Mouse (Mus musculus) small intestine, adult 2 months (tissue): Measurements from ENCODE around the gene Pmp22. TPM values are rescaled to one million over a fixed set of nuclear protein-coding genes. Genes with fewer than 3 reads are reported as not detected.

Experiments used
- H3K27ac ChIP-seq: fragments of 200-500 bp; 2 replicates; pipeline ENCODE4 v1.5.1; 2012; ENCODE audit warnings: low read depth, low read length, control low read depth, inconsistent platforms; ENCODE audit not compliant: insufficient read depth
- H3K27me3 ChIP-seq: fragments of 200-500 bp; 2 replicates; pipeline ENCODE4 v1.6.1; 2012; ENCODE audit warnings: mild to moderate bottlenecking, moderate library complexity, low read length, inconsistent platforms; ENCODE audit not compliant: control insufficient read depth, insufficient read depth
- H3K36me3 ChIP-seq: fragments of 200-500 bp; 2 replicates; pipeline ENCODE4 v1.6.1; 2012; ENCODE audit warnings: mild to moderate bottlenecking, low read length, control low read depth, inconsistent platforms; ENCODE audit not compliant: control insufficient read depth, insufficient read depth
- H3K4me1 ChIP-seq: fragments of 200-500 bp; 2 replicates; pipeline ENCODE4 v1.6.1; 2012; ENCODE audit warnings: low read length, inconsistent platforms, mixed read lengths; ENCODE audit not compliant: control insufficient read depth, insufficient read depth, insufficient read length
- H3K4me3 ChIP-seq: fragments of 200-500 bp; 2 replicates; pipeline ENCODE4 v1.5.1; 2012; ENCODE audit warnings: low read depth, mild to moderate bottlenecking, control low read depth, inconsistent platforms, low read length, moderate library complexity
- CTCF ChIP-seq: fragments of 200-500 bp; IDR thresholded peaks from 2 replicates; pipeline ENCODE4 v1.5.1; 2012; ENCODE audit warnings: low read depth, mild to moderate bottlenecking, control low read depth, inconsistent platforms, low read length, moderate library complexity, mixed read lengths; ENCODE audit not compliant: insufficient replicate concordance, insufficient read length; ENCODE audit errors: extremely low read depth
- POLR2A ChIP-seq: fragments of 200-500 bp; IDR thresholded peaks from 2 replicates; pipeline ENCODE4 v1.6.1; 2012; ENCODE audit warnings: low read depth, mild to moderate bottlenecking, control low read depth, inconsistent platforms, low read length, moderate library complexity
- WGBS: fragments of 180-500 bp; shearing (Covaris S2); methylation state at CpG from one replicate; pipeline ENCODE4 v1.1.7; 2018; 5-methylcytosine and 5-hydroxymethylcytosine counted together
- polyA plus RNA-seq: library from polyadenylated mRNA; depleted of rRNA; stranded (reverse); fragments of >200 nt; gene quantifications from 2 replicates; pipeline ENCODE4 v1.2.3, GENCODE M21; 2012

Pmp22 gene
- polyA plus RNA-seq, 1 experiment: 1,148 TPM

DNA sequence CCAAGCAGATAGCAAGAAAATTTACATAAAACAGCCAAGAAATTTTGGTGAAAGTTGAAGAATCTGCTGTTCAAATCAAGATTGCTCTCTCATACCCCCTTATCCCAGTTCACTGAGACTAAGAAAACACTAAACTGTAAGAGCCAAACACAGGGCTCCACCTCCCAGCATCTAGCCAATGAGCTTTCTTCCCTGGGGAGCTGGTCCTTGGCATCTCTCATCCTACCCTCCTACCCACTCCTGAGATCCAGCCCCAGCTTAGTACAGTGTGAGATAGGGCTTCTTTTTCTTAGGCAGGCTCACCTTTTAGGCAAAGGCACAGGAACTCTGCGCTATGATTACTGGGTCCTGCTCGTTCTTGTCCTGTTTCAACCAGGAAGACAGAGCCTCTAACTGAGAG, 34.0 kb downstream of the Pmp22 start:
- no peaks in the 10 kb centered on the region for H3K4me1 ChIP-seq
- H3K27me3 ChIP-seq: no peaks in the 10 kb centered on the region
- H3K27ac ChIP-seq: no peak overlapping the region
- H3K36me3 ChIP-seq: peaks cover 4% of the 10 kb centered on the region; the same call in 1 of the 2 replicates
- no peak for TF ChIP-seq POLR2A
- no peak for TF ChIP-seq CTCF
- no peak overlapping the region for H3K4me3 ChIP-seq
- 82% methylated on average over 2 of the region's 2 CpGs for WGBS

GRCm38 (mm10) chr11:63163550-63163949, 34.8 kb downstream of the Pmp22 start:
- no peak overlapping the region for H3K4me3 ChIP-seq
- no peak for TF ChIP-seq POLR2A
- TF ChIP-seq CTCF: no peak
- no peak overlapping the region for H3K27ac ChIP-seq
- no peaks in the 10 kb centered on the region for H3K27me3 ChIP-seq
- H3K36me3 ChIP-seq: no peaks in the 10 kb centered on the region
- no peaks in the 10 kb centered on the region for H3K4me1 ChIP-seq
- 84% methylated on average over 8 of the region's 8 CpGs for WGBS

DNA sequence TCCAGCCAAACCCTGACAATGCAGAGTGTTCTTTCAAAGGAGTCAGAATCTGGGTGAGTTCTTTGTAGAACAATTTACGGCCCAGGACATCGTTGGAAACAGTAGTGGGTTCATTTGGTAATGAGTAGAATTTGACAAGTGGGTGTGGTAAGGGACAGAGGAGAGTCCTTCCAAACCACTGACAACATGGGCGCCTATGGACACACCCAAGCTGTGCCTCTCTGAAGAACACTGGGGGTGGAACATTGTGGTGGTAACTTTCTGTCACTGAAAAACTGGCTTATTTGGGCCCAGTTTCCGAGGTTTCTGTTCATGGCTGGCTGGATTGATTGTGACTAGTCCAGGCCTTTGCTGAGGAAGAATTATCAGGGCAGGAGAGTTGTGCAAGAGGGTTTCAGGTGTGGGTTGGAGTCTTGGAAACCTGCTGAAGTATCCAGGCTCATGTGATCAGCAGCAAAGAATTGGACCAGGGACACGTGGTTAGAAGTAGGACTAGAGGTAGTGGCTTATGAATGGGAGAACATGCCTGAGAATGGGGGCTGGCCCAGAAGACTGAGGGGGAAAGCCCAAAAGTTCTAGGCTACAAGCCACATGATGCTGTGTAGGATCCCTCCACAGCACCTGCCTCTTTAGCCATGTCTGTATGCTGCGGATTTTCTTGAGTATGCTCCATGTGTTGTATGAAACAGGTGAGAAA, 35.4 kb downstream of the Pmp22 start:
- Histone ChIP-seq H3K27ac (no peak overlapping the region), H3K27me3 (no peaks in the 10 kb centered on the region), H3K4me3 (no peak overlapping the region), H3K4me1 (no peaks in the 10 kb centered on the region), H3K36me3 (no peaks in the 10 kb centered on the region)
- TF ChIP-seq CTCF: no peak
- 73% methylated on average over 6 of the region's 6 CpGs for WGBS

GRCm38 (mm10) chr11:63164756-63165484, 36.1 kb downstream of the Pmp22 start:
- TF ChIP-seq POLR2A (no peak), CTCF (no peak)
- Histone ChIP-seq H3K36me3 (no peaks in the 10 kb centered on the region), H3K27ac (no peak overlapping the region), H3K27me3 (no peaks in the 10 kb centered on the region), H3K4me3 (no peak overlapping the region), H3K4me1 (no peaks in the 10 kb centered on the region)
- 41% methylated on average over 7 of the region's 7 CpGs for WGBS

GRCm38 (mm10) chr11:63167826-63168225, 39.0 kb downstream of the Pmp22 start:
- WGBS: 45% methylated on average over 4 of the region's 4 CpGs
- Histone ChIP-seq H3K27ac (no peak overlapping the region), H3K4me1 (no peaks in the 10 kb centered on the region), H3K4me3 (no peak overlapping the region), H3K36me3 (no peaks in the 10 kb centered on the region), H3K27me3 (no peaks in the 10 kb centered on the region)
- TF ChIP-seq CTCF (no peak), POLR2A (no peak)

GRCm38 (mm10) chr11:63168551-63169258, 39.9 kb downstream of the Pmp22 start:
- Histone ChIP-seq H3K27ac (no peak overlapping the region), H3K36me3 (no peaks in the 10 kb centered on the region), H3K4me1 (no peaks in the 10 kb centered on the region), H3K4me3 (no peak overlapping the region), H3K27me3 (no peaks in the 10 kb centered on the region)
- TF ChIP-seq POLR2A: no peak
- no peak for TF ChIP-seq CTCF
- whole genome bisulfite sequencing: 15% methylated on average over 9 of the region's 9 CpGs

GRCm38 (mm10) chr11:63171977-63172376, 43.2 kb downstream of the Pmp22 start:
- TF ChIP-seq CTCF (peak; percentile 22; the same call in 1 of the 2 replicates), POLR2A (no peak)
- H3K36me3 ChIP-seq: no peaks in the 10 kb centered on the region
- H3K4me1 ChIP-seq: no peaks in the 10 kb centered on the region
- H3K27ac ChIP-seq: no peak overlapping the region
- no peaks in the 10 kb centered on the region for H3K27me3 ChIP-seq
- WGBS: 43% methylated on average over 1 of the region's 1 CpGs
- no peak overlapping the region for H3K4me3 ChIP-seq
